15 mouse cellular contexts compared by ENCODE assay signal in the genomic region with DNA sequence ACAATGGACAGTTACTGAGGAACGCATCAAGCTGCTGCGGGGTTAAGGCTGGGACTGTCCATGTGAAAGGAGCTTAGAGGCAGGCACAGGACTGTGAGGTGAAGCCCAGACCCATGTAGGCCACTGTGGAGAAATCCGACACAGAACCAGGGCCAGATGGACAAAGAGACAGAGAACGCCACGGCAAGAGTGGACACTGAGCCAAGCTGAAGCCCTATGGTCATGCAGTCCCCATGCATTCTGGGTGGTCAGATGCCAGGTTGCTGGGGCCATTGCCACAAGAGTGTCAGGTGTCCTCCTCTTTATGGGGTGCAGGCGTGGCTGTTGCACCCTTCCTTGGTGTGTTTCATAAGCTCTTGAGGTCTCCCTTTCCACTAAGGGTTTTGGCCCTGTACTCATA. TPM values are rescaled to one million over a fixed set of nuclear protein-coding genes. Genes with fewer than 3 reads are reported as not detected.
A peak's percentile ranks its signal among the peaks of the same experiment; 100 is the strongest.
DNase-seq lines count a peak whose midpoint lies in the region; ATAC-seq and TF ChIP-seq lines count a peak whose summit lies in the region.
"Had no signal": no experiment of that assay in that cellular context is flagged by ENCODE, and none has a peak within 500 bp of the region (broad histone marks: within the 10 kb centered on the region; RNA-seq: fewer than 3 reads in every experiment).

No protein-coding gene starts in this region.

- no peaks in the 10 kb centered on the region for H3K27me3 ChIP-seq in forebrain, embryonic 11.5 days (ENCODE audit: control insufficient read depth, insufficient read depth, low read length)
- H3K27me3 ChIP-seq: limb, embryonic 15.5 days had no signal

- no peak overlapping the region for H3K9ac ChIP-seq in forebrain, embryonic 11.5 days (ENCODE audit: low read length)
- H3K9ac ChIP-seq: limb, embryonic 15.5 days had no signal

- H3K4me3 ChIP-seq in layer of hippocampus, adult 2 months: no peak overlapping the region
- H3K4me3 ChIP-seq in forebrain, embryonic 11.5 days (ENCODE audit: low read depth, low read length): no peak overlapping the region
- H3K4me3 ChIP-seq: limb, embryonic 15.5 days; myocyte had no signal

- no peak overlapping the region for H3K4me2 ChIP-seq in forebrain, embryonic 11.5 days (ENCODE audit: low read depth, low read length, severe bottlenecking)
- H3K4me2 ChIP-seq: limb, embryonic 15.5 days had no signal

- H3K4me1 ChIP-seq in forebrain, embryonic 11.5 days (replicated peaks; ENCODE audit: control insufficient read depth, insufficient read depth, low read length): peaks cover 23% of the 10 kb centered on the region

- 81% methylated on average over 6 of the region's 6 CpGs for WGBS in forebrain, embryonic 11.5 days

- H3K9me3 ChIP-seq in forebrain, embryonic 11.5 days (ENCODE audit: control insufficient read depth, low read length): no peaks in the 10 kb centered on the region
- H3K9me3 ChIP-seq: limb, embryonic 15.5 days had no signal

- H3K27ac ChIP-seq in layer of hippocampus, adult 2 months: peak overlapping the region; percentile 85
- H3K27ac ChIP-seq in forebrain, embryonic 11.5 days (ENCODE audit: low read depth, low read length): peak overlapping the region; percentile 81

- no peaks in the 10 kb centered on the region; the same call in 1 of the 2 replicates for H3K36me3 ChIP-seq in forebrain, embryonic 11.5 days (ENCODE audit: control insufficient read depth, insufficient read depth, low read length)
- H3K36me3 ChIP-seq: limb, embryonic 15.5 days had no signal

- peak; percentile 55; the same call in 1 of the 2 replicates for ATAC-seq in forebrain, embryonic 11.5 days (replicated peaks; ENCODE audit: low FRiP score)
- peak; percentile 31; the same call in 1 of the 2 replicates for ATAC-seq in megakaryocyte, adult 5-6 weeks (ENCODE audit: poor library complexity, severe bottlenecking)

- no peak for DNase-seq in layer of hippocampus, adult 2 months (ENCODE audit: low spot score in 2 of 2)
- DNase-seq in layer of hippocampus, adult 9-10 months (ENCODE audit: low spot score): no peak
- peak; percentile 67 for DNase-seq in brain, adult 2 months (ENCODE audit: low read depth, low spot score)
- no peak for DNase-seq in forebrain, embryonic 11.5 days (ENCODE audit: low spot score)
- no peak for DNase-seq in kidney, postnatal 14 days
- DNase-seq in c-Kit-positive CD71-positive TER-119-positive erythroid progenitor cells, embryonic 14.5 days (ENCODE audit: low spot score): no peak
- DNase-seq in adrenal gland, postnatal 36 days: no peak
- DNase-seq: kidney, adult 11 months; lung, postnatal 14 days; thymus, postnatal 4 days had no signal

- TF ChIP-seq CTCF in layer of hippocampus, adult 2 months (conservative IDR thresholded peaks at IDR 0.05): no peak

RNA-seq across cellular contexts. Expression of a gene that starts 49.7 kb away (rescaled TPM):
- 10 to 100 TPM; 24.6 to 28.8 TPM for total RNA-seq in layer of hippocampus, adult 2 months (2021)
- polyA plus RNA-seq in forebrain, embryonic 11.5 days (2014; fragmentation: Nextera tagmentation; extraction: Ambion mirVana): 39.8 and 43.9 TPM in 2 replicates
- 21.0 and 21.5 TPM in 2 replicates for total RNA-seq in megakaryocyte, adult 5-6 weeks (2015)
- total RNA-seq in megakaryocyte, adult 5-6 weeks (2017): 10.7 and 12.0 TPM in 2 replicates
- 10 to 100 TPM; 50.3 to 76.7 TPM for total RNA-seq in adrenal gland, postnatal 36 days (2021)

RNA-seq across cellular contexts. Expression of a gene that starts 60.0 kb away (rescaled TPM):
- not detected for total RNA-seq in layer of hippocampus, adult 2 months (2021)
- polyA plus RNA-seq in forebrain, embryonic 11.5 days (2014; fragmentation: Nextera tagmentation; extraction: Ambion mirVana): 0.07 TPM in 1 of 2 replicates, not detected in the other
- 1.2 and 2.1 TPM in 2 replicates for total RNA-seq in megakaryocyte, adult 5-6 weeks (2015)
- 0.81 and 1.8 TPM in 2 replicates for total RNA-seq in megakaryocyte, adult 5-6 weeks (2017)
- total RNA-seq in adrenal gland, postnatal 36 days (2021): not detected
- total RNA-seq: layer of hippocampus, postnatal 25 days had no signal
- polyA plus RNA-seq: heart, embryonic 14.5 days; limb, embryonic 15.5 days had no signal
